Mouse (Mus musculus): ENCODE data around the gene Zfp266. TPM values are rescaled to one million over a fixed set of nuclear protein-coding genes. Genes with fewer than 3 reads are reported as not detected.

Zfp266 gene
- polyA plus RNA-seq, 1 experiment = 9.8 TPM

DNA sequence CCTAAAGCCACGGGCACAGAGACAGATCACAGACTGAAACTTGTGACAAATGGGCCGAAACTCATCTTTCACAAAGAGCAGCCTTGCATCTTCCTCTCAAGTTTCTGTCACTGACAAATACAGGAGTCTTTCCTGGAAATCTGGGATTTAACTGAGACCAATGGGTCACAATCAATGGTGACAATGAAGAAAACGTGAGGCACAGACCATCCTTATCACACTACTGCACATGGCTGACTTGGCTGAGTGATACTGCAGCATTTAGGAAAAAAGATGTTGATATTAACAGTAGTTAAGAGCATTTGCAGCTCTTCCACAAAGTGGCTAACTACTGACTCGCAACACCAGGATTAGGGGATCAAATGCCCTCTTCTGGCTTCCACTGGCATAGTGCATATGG is 9.6 kb downstream of the Zfp266 start:
- Histone ChIP-seq H3K27ac (ENCODE audit: control insufficient read depth, insufficient read depth, low read depth, low read length, poor library complexity) (no peak overlapping the region), H3K4me3 (replicated peaks; ENCODE audit: control insufficient read depth, low read depth, low read length) (no peak overlapping the region), H3K4me1 (ENCODE audit: control insufficient read depth, insufficient read depth, low read length) (no peaks in the 10 kb centered on the region; the same call in 1 of the 2 replicates)
- whole genome bisulfite sequencing = 72% methylated on average over 4 of the region's 4 CpGs
- no peak for TF ChIP-seq POLR2A (IDR thresholded peaks at IDR 0.05; ENCODE audit: borderline replicate concordance, control insufficient read depth, low read depth, low read length)
- no peak for TF ChIP-seq CTCF (IDR thresholded peaks at IDR 0.05; ENCODE audit: control insufficient read depth, insufficient read depth, low read length)

- 43% methylated on average over 1 of the region's 1 CpGs for WGBS
- Histone ChIP-seq H3K4me3 (replicated peaks; ENCODE audit: control insufficient read depth, low read depth, low read length) (no peak overlapping the region), H3K4me1 (ENCODE audit: control insufficient read depth, insufficient read depth, low read length) (no peaks in the 10 kb centered on the region; the same call in 1 of the 2 replicates), H3K27ac (ENCODE audit: control insufficient read depth, insufficient read depth, low read depth, low read length, poor library complexity) (no peak overlapping the region)
- TF ChIP-seq CTCF (IDR thresholded peaks at IDR 0.05; ENCODE audit: control insufficient read depth, insufficient read depth, low read length) = no peak
- TF ChIP-seq POLR2A (IDR thresholded peaks at IDR 0.05; ENCODE audit: borderline replicate concordance, control insufficient read depth, low read depth, low read length) = no peak
Measured at GRCm38 (mm10) chr9:20510346-20510745, 10.9 kb downstream of the Zfp266 start.

DNA sequence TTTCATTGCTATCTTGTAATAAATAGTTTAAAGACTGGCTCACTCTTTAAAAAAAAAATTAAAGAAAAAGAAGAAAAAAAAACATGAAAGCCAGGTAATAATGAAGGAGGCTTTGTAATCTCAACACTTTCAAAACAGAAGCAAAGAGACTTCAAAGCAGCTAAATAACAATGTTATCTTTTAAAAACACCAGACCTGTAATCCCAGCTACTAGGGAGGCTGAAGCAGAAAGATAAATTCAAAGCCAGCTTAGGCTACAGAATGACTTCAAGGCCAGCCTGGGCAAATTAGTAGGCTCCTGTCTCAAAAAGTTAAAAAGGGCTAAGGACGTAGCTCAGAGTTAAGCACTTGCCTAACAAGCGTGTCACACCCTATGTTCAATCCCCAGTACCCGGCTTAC is 11.5 kb downstream of the Zfp266 start:
- H3K27ac ChIP-seq (ENCODE audit: control insufficient read depth, insufficient read depth, low read depth, low read length, poor library complexity) = no peak overlapping the region
- no peak overlapping the region for H3K4me3 ChIP-seq (replicated peaks; ENCODE audit: control insufficient read depth, low read depth, low read length)
- WGBS = 55% methylated on average over 3 of the region's 3 CpGs
- H3K4me1 ChIP-seq (ENCODE audit: control insufficient read depth, insufficient read depth, low read length) = no peaks in the 10 kb centered on the region; the same call in 1 of the 2 replicates
- TF ChIP-seq POLR2A (IDR thresholded peaks at IDR 0.05; ENCODE audit: borderline replicate concordance, control insufficient read depth, low read depth, low read length) (no peak), CTCF (IDR thresholded peaks at IDR 0.05; ENCODE audit: control insufficient read depth, insufficient read depth, low read length) (no peak)

DNA sequence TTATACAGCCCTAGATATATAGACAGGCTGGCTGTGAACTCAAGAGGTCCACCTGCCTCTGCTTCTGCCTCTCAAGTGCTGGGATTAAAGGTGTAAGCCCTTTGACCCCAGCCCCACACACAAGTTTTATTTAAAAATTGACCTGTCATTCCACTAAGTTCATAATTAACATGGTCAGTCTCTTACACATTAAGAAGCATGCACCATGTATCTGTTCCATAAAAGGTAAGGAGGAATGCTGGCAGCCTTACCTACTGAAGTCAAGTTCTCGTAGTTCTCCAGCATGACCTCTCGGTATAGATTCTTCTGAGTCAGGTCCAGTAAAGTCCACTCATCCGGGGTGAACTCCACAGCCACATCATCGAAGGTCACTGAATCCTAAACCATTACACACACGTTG is 16.4 kb downstream of the Zfp266 start:
- H3K4me3 ChIP-seq (replicated peaks; ENCODE audit: control insufficient read depth, low read depth, low read length) = no peak overlapping the region
- no peaks in the 10 kb centered on the region for H3K4me1 ChIP-seq (ENCODE audit: control insufficient read depth, insufficient read depth, low read length)
- TF ChIP-seq CTCF (IDR thresholded peaks at IDR 0.05; ENCODE audit: control insufficient read depth, insufficient read depth, low read length) = no peak
- TF ChIP-seq POLR2A (IDR thresholded peaks at IDR 0.05; ENCODE audit: borderline replicate concordance, control insufficient read depth, low read depth, low read length) = no peak
- no peak overlapping the region for H3K27ac ChIP-seq (ENCODE audit: control insufficient read depth, insufficient read depth, low read depth, low read length, poor library complexity)
- 91% methylated on average over 5 of the region's 5 CpGs for WGBS

GRCm38 (mm10) chr9:20493281-20493680 is 27.9 kb downstream of the Zfp266 start:
- Histone ChIP-seq H3K27ac (ENCODE audit: control insufficient read depth, insufficient read depth, low read depth, low read length, poor library complexity) (peak overlapping the region; percentile 100; the same call in 1 of the 2 replicates), H3K4me1 (ENCODE audit: control insufficient read depth, insufficient read depth, low read length) (no peaks in the 10 kb centered on the region; the same call in 1 of the 2 replicates), H3K4me3 (replicated peaks; ENCODE audit: control insufficient read depth, low read depth, low read length) (peak overlapping the region; percentile 91)
- TF ChIP-seq POLR2A (IDR thresholded peaks at IDR 0.05; ENCODE audit: borderline replicate concordance, control insufficient read depth, low read depth, low read length) = no peak
- WGBS = 2% methylated on average over 9 of the region's 9 CpGs

DNA sequence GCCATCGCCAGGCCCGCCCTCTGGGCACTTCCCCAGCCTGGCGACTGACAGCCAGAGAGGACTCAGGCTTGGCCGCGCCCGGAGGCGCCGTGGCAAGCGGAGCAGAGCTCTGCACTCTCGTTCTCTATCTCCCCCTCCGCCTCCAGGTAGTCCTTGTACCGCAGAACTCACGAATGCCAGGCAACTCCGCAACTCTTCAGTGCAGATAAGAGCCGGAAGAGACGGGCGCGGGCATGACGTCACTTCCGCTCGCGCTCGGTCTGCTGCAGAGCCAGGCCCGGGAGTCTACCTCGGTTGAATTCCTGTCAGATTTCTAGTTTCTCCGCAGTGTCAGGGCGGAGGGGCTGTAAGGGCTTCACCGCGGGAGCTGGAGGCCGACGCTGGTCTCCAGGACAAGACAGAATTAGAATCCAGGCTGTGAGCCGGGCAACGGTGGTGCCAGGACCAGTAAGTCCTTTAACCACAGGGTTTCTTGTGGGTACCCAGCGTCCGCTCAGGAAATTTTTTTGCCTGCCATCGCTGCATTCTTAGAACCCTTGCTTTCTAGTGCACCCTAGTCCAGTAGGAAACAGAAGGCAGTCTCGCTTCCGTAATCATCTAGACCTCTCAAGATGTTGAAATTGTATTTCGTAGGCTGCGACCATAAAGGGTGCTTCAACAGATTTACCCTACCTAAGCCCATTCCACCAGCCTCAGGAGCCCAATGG is 28.5 kb downstream of the Zfp266 start, which contains the start of gene Zfp426:
Gene Zfp426, minus strand, starts transcription at position 220 of the 707 bp plus-strand sequence.
- no peaks in the 10 kb centered on the region; the same call in 1 of the 2 replicates for H3K4me1 ChIP-seq (ENCODE audit: control insufficient read depth, insufficient read depth, low read length)
- peak within 1 kb of the TSS; percentile 91 for H3K4me3 ChIP-seq (replicated peaks; ENCODE audit: control insufficient read depth, low read depth, low read length)
- TF ChIP-seq CTCF (IDR thresholded peaks at IDR 0.05; ENCODE audit: control insufficient read depth, insufficient read depth, low read length) (no peak), POLR2A (IDR thresholded peaks at IDR 0.05; ENCODE audit: borderline replicate concordance, control insufficient read depth, low read depth, low read length) (peak; percentile 90)
- H3K27ac ChIP-seq (ENCODE audit: control insufficient read depth, insufficient read depth, low read depth, low read length, poor library complexity) = peak within 1 kb of the TSS; percentile 100
- WGBS = under 1% methylated on average over 40 of the region's 40 CpGs

- peak overlapping the region; percentile 100 for H3K27ac ChIP-seq (ENCODE audit: control insufficient read depth, insufficient read depth, low read depth, low read length, poor library complexity)
- WGBS = 6% methylated on average over 20 of the region's 20 CpGs
- TF ChIP-seq POLR2A (IDR thresholded peaks at IDR 0.05; ENCODE audit: borderline replicate concordance, control insufficient read depth, low read depth, low read length) (no peak), CTCF (IDR thresholded peaks at IDR 0.05; ENCODE audit: control insufficient read depth, insufficient read depth, low read length) (no peak)
- no peaks in the 10 kb centered on the region; the same call in 1 of the 2 replicates for H3K4me1 ChIP-seq (ENCODE audit: control insufficient read depth, insufficient read depth, low read length)
- H3K4me3 ChIP-seq (replicated peaks; ENCODE audit: control insufficient read depth, low read depth, low read length) = peak overlapping the region; percentile 91
Measured at GRCm38 (mm10) chr9:20491858-20492526, 29.2 kb downstream of the Zfp266 start.

DNA sequence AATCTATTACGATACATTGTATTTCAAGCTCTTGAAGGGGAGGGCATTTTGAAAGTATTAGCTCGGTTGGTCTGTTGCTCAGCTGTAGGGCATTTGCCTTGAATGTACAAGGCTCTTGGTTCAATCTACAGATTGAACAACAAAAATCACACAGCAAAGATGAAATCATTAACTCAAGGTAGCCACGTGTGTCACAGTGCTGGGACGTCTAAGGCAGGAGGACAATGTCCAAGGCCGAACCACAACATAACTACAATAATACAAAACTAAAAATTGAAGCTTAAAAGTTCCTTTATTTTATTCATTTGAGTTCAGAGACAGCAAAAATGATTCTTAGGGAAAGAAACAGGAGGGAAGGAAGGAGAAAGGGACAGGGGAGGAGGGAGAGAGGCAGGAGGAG is 31.7 kb downstream of the Zfp266 start:
- no peak overlapping the region for H3K27ac ChIP-seq (ENCODE audit: control insufficient read depth, insufficient read depth, low read depth, low read length, poor library complexity)
- no peak overlapping the region for H3K4me3 ChIP-seq (replicated peaks; ENCODE audit: control insufficient read depth, low read depth, low read length)
- WGBS = 84% methylated on average over 5 of the region's 5 CpGs
- no peak for TF ChIP-seq POLR2A (IDR thresholded peaks at IDR 0.05; ENCODE audit: borderline replicate concordance, control insufficient read depth, low read depth, low read length)
- no peaks in the 10 kb centered on the region; the same call in 1 of the 2 replicates for H3K4me1 ChIP-seq (ENCODE audit: control insufficient read depth, insufficient read depth, low read length)

Measured in bone marrow, adult 2 months (tissue).